Mouse (Mus musculus): ENCODE results near the gene Glb1.
A peak's percentile ranks its signal among the peaks of the same experiment; 100 is the strongest.
"Not testable (repeated sequence)": the region's sequence is repeated elsewhere in the genome, so short reads cannot be mapped to it uniquely, and the experiment has no call there.

Glb1 gene

DNA sequence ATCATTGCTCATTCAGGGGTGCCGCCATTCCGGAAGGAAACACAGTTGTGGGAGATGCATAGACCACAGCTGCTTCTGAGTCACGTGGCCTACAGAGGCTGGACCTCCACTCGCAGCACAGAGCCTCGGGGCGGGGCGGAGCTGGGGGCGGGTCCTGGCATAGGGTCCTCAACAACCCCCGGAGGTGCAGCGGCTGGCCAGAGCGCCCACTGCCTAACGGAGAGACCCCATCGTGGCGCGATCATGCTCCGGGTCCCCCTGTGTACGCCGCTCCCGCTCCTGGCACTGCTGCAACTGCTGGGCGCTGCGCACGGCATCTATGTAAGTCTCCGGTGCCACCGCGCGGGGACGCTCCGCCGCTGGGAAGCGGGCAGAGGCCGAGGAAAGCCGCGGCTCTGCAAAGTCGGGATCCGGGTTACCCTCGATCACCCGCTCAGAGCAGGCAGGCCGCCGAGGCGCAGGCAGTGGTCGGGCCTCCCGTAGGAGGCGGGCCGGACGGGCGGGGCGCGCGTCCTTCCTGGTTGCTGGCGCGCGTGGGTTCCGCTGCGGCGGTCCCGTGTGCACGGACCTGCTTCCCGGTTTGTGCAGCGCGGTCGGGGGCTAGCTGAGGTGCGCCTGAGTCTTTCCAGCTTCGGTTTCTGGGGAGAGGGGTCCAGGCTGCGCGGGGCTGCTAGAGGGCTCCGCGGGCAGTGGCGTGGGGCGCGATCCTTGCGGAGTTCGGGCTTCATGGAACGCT, at the start of gene Glb1, which contains the start of gene Tmppe:
TSS of gene Glb1 (plus strand) at position 128 of the 736 bp plus-strand sequence.
TSS of gene Tmppe (plus strand) at position 157 of the 736 bp plus-strand sequence.
- peak; percentile 78 for DNase-seq (ENCODE audit: low spot score)

DNA sequence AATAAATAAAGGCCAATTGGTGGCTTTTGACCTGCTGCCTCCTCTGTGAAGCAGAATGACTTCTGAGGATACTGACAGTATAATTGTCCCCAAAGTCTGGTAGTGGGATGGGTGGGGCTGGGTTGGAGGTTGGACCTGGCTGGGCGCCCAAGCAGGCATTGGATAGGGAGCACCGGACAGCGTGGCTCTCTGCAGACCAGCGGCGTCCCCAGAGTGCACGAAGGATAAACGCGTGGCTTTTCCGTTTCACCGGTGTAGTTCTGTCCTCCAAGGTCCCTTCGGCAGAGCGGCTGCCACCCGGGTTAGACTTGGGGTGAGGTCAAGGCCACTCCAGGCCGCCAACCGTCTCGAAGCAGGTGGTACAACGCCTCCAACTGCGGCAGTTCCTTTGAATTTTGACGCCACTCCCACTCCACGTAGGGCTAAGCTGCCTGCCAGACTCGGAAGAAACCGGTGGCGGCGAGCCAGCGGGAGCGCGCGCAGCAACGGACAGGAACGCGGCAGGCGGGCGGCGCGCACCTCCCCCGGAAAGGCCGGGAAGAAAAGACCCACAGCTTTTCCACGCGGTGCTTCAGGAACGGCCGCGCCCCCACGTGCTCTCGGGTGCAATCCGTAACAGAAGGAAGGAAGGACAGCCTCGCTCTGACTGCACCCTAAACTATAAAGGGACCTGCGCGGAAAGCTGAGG, 32.9 kb upstream of the Glb1 start:
- DNase-seq (ENCODE audit: low spot score): peak; percentile 70

DNA sequence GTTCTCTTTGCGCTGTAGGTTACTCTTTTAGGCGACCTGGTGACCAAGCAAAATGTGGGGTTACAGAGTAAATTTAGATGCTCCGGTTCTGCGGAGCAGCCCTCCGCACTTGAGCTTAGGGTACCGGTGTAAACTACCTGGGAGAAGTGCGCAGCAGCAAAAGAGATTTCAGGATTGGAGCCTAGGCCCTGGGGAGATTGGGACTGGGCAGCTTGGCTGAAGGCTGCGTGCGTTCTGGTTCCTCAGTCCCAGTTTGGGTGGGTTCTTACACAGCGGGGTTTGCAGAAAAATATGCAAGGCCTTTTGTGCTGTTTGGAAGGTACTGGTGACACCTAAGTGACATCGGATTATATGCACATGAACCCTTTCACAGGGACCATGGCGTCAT, 32.4 kb upstream of the Glb1 start:
- no peak for DNase-seq (ENCODE audit: low spot score)

GRCm38 (mm10) chr9:114369389-114369788, 31.5 kb upstream of the Glb1 start:
- not testable (repeated sequence) for DNase-seq (ENCODE audit: low spot score)

GRCm38 (mm10) chr9:114371717-114372116, 29.2 kb upstream of the Glb1 start:
- DNase-seq (ENCODE audit: low spot score): not testable (repeated sequence)

DNA sequence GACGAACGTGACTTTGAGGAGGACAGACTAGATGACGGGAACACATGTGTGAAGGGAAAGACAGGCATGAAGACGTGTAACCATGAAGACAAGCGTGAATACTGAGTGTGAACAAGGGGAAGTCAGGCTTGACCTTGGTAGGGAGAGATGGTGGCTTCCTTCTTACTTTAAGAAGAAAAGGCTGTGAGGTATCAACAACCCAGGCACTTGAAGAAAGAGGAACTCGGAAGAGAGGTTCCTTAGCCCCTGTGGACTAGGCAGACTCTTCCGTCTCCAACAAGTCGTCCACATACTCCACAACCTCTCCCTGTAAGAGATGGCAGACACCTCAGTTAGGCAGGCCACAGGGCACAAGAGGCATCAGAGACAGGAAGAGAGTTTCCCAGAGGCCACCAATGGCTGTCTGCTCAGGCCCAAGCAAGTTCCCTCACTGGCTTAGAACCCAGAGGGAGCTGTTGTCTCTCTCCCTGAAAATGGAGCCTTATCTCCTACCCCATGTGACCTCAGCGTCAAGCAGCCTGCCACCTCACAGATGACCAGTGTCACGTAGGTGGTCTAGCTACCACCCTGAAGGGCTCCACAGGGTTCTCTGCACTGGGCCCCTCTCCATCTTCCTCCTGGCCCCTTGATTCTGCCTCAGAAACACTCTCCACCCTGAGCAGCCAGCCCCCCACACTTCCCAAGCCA, 25.5 kb upstream of the Glb1 start:
- DNase-seq (ENCODE audit: low spot score): no peak

DNA sequence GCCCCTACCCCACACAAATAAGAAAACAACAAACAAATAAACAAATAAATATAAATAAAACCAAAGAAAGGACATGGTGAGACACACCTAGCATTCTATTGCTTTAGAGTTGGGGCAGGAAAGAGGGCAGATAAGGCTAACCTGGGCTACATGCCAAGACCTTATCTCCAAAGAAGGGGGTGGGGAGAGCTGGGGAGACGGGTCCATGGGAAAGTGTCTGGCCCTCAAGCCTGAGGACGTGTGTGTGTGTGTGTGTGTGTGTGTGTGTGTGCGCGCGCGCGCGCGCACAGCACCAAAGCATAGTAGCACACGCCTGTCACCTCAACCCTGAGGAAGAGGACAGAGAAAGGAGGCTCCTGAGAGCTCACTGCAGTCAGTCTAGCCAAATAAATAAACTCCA, 23.7 kb upstream of the Glb1 start:
- DNase-seq (ENCODE audit: low spot score): no peak

- no peak for DNase-seq (ENCODE audit: low spot score)
These were observed 21.0 kb upstream of the Glb1 start for GRCm38 (mm10) chr9:114379871-114380270.

DNA sequence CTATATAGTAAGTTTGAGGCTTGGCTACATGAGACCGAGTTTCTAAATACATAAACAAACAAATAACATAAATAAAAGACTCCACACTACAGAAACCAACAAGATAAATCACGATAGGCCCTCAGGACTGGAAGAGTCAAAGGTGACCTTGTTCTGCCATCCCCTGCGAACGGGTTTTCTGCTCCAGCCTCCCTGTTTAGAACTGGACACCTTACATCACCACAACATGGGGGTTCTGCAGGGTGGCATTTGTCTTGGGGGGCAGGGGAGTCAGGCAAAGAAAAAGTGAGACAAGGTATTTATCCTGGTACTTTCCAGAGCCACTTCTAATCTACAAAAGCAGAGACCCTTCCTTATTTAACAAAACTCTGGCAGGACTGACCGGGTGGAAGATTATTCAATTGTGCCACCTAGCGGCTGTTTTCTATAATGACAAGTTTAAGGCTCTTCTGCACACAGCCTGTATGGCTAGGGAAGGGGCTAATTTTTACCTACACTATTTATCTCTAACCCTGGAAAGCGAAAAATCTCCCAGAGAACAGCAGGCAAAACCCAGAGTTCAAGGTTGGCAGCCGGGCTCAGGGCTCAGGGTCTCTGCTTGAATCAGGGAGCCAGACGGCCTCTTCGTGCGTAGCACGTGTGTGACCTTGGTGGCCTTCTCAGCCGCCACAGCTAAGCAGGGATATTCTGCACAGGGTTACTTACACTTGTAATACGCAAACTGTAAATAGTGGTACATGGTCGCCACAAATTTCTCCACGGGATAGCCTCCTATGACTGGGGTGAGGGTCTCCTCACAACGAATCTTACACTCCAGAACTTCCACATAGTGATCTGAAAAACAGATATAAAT, 19.8 kb upstream of the Glb1 start:
- DNase-seq (ENCODE audit: low spot score): no peak

DNA sequence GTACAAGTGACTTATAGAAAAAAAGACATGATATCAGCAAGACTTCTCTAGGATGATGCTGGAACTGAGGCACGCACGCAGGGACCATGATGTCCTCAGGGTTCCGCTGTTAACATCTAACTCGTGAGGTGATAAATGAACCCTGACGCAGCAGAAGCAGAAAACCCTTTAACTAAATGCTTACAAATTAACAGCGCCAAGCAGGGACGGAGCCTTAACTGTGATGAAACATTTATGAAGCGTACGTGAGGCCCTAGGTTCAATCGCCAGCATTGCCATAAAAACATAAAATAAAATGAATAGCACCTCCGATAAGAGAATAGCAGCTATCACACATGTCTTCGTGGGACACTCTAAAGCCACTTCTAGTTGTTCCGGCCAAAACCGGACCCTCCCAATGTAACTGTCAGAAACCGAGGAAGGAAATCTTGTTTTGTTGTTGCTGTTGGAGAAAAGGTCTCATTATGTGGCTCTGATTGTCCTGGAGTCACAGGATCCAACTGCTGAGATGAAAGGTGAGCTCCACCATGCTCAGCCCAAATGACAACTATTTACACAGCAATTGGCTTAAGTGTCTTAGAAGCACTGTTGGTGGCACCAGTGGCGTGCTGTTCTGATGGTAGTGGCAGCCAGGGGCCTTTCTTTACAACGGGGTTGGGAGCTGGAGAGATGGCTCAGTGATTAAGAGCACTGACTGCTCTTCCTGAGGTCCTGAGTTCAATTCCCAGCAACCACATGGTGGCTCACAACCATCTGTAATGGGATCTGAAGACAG, 17.8 kb upstream of the Glb1 start:
- DNase-seq (ENCODE audit: low spot score): no peak

DNA sequence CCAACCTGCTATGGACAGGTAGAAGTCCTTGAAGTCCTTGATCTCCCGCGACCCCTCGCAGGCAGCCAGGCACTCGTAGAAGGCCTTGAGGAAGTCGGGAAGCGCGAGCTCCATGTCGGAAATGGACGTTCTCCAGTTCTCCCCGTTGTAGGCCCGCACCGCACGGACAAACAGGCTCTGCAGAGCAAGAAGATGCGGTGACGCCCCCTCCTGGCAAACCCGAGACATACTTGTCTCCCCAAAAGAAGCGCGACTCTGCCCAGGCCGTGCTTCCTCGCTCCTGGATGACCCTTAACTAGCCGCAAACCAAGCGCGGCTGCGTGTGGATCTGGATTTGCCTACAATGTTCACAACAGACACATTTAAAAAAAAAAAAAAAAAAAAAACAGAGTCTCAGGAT, 16.2 kb upstream of the Glb1 start:
- no peak for DNase-seq (ENCODE audit: low spot score)

GRCm38 (mm10) chr9:114385160-114385559, 15.7 kb upstream of the Glb1 start:
- no peak for DNase-seq (ENCODE audit: low spot score)

DNA sequence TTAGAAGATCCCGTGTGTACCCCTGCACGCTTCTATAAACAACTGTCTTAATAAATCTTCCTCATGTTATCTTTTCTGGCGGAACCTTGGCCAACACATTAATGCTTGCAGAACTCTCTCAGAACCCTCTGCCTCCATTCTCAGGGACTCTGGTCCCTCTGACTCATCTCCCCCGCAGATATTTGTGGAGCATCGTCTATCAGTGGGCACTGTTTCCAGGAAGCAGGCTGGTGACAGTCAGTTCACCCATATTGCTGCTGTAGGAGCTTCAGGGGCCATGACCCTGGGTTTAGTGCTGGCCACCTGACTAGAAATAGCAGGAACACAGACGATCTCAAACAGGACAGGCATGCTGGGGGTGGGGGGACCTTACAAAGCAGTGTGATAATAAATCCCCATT, 13.8 kb upstream of the Glb1 start:
- no peak for DNase-seq (ENCODE audit: low spot score)

GRCm38 (mm10) chr9:114388288-114388687, 12.6 kb upstream of the Glb1 start:
- DNase-seq (ENCODE audit: low spot score): no peak

GRCm38 (mm10) chr9:114388701-114389370, 12.0 kb upstream of the Glb1 start:
- DNase-seq (ENCODE audit: low spot score): no peak

GRCm38 (mm10) chr9:114389371-114389904, 11.4 kb upstream of the Glb1 start:
- no peak for DNase-seq (ENCODE audit: low spot score)

DNA sequence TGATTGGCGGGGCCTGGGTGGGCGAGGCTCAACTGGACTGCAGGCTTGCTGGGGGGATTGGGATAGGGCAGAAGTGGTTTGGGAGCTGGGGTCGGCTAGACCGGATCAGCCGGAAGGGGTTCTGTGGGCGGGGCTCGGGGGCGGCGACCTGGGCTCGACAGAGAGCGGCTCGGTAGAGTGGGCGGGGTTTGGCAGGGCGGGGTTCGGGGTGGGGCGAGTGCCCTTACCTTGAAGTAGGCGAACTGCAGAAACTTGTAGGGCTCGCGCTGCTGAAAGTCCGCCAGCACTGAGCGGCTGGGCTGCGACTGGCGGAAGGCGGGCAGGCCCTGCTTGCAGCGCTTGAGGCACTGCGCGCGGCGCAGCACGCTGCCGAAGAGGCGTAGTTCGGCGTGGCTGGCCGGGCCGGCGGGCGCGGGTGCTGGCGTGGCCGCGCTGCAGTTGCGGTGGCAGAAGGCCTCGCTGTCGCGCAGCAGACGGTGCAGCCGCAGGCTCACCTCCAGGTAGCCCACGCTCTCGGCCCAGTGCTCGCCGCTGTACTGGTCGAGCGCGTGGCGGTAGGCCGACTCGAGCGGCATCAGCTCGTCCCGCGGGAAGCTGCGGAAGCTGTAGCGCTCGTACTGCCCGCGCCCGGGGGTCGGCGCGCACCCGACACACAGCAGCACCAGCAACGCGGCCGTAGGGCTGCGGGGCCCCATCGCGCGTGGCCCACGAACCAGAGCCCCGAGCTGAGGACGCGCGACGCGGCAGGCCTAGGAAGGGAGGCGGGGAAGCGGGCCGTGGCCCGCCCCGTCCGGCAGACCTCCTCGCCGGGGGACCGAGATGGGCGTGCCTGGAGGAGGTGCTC, 10.7 kb upstream of the Glb1 start, which contains the start of gene Crtap:
TSS of gene Crtap (minus strand) at position 771 of the 844 bp plus-strand sequence.
- DNase-seq (ENCODE audit: low spot score): peak; percentile 67

GRCm38 (mm10) chr9:114390749-114391075, 10.2 kb upstream of the Glb1 start:
- no peak for DNase-seq (ENCODE audit: low spot score)

DNA sequence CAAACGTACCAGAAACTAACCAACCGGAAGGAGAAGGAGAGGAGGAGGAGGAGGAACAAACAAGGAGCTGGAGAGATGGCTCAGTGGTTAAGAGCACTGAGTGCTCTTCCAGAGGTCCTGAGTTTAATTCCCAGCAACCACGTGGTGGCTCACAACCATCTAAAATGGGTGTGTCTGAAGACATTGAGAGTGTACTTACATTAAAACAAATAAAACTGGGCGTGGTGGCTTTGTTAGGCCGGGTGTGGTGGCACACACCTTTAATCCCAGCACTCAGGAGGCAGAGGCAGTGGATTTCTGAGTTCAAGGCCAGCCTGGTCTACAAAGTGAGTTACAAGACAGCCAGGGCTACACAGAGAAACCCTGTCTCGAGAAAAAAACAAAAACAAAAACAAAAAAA, 6.7 kb upstream of the Glb1 start:
- DNase-seq (ENCODE audit: low spot score): not testable (repeated sequence)

All from ovary, adult 18-20 months (tissue).